Mouse (Mus musculus): ENCODE data around the gene Wdr63. TPM values are rescaled to one million over a fixed set of nuclear protein-coding genes. Genes with fewer than 3 reads are reported as not detected.
A peak's percentile ranks its signal among the peaks of the same experiment; 100 is the strongest.

Wdr63 gene
- total RNA-seq, 2 experiments from 2014 or later: not detected

- Histone ChIP-seq H3K4me3 (no peak overlapping the region), H3K27ac (no peak overlapping the region)
- intact Hi-C loops (cut with DNase I): no loop called here
- no peak for DNase-seq
- no peak for TF ChIP-seq CTCF (IDR thresholded peaks at IDR 0.05)
Observed at GRCm38 (mm10) chr3:146069276-146069675, 38.7 kb downstream of the Wdr63 start.

- H3K27ac ChIP-seq: no peak overlapping the region
- DNase-seq: no peak
- intact Hi-C loops (cut with DNase I): no loop called here
- no peak for TF ChIP-seq CTCF (IDR thresholded peaks at IDR 0.05)
- no peak overlapping the region for H3K4me3 ChIP-seq
Observed at GRCm38 (mm10) chr3:146063146-146063545, 44.8 kb downstream of the Wdr63 start.

GRCm38 (mm10) chr3:146059356-146059926, 48.5 kb downstream of the Wdr63 start:
- no peak for DNase-seq
- no peak for TF ChIP-seq CTCF (IDR thresholded peaks at IDR 0.05)
- Histone ChIP-seq H3K4me3 (peak overlapping the region; percentile 39), H3K27ac (no peak overlapping the region)
- intact Hi-C loops (cut with DNase I): loop anchor here (5.0 kb wide), 1 partner anchor 107 kb away; no protein-coding TSS in a partner anchor

GRCm38 (mm10) chr3:146058263-146058662, 49.7 kb downstream of the Wdr63 start:
- intact Hi-C loops (cut with DNase I): loop anchor here (1.0 to 5.0 kb wide), 2 partner anchors 106 to 120 kb away; no protein-coding TSS in a partner anchor
- peak; percentile 68 for DNase-seq
- H3K4me3 ChIP-seq: no peak overlapping the region

GRCm38 (mm10) chr3:146057131-146057530, 50.8 kb downstream of the Wdr63 start:
- no peak for TF ChIP-seq CTCF (IDR thresholded peaks at IDR 0.05)
- H3K4me3 ChIP-seq: no peak overlapping the region
- DNase-seq: no peak
- H3K27ac ChIP-seq: no peak overlapping the region
- intact Hi-C loops (cut with DNase I): loop anchor here (5.0 kb wide), 1 partner anchor 105 kb away; no protein-coding TSS in a partner anchor

More at GRCm38 (mm10) chr3:146058263-146058662, 49.7 kb downstream of the Wdr63 start:
- no peak overlapping the region for H3K27ac ChIP-seq
- peak; percentile 86 for TF ChIP-seq CTCF (IDR thresholded peaks at IDR 0.05)

- TF ChIP-seq CTCF (IDR thresholded peaks at IDR 0.05): no peak
Observed at GRCm38 (mm10) chr3:146053873-146054272, 54.1 kb downstream of the Wdr63 start.

GRCm38 (mm10) chr3:146053082-146053814, 54.7 kb downstream of the Wdr63 start:
- no peak for DNase-seq
- no peak overlapping the region for H3K4me3 ChIP-seq
- no peak overlapping the region for H3K27ac ChIP-seq
- intact Hi-C loops (cut with DNase I): no loop called here
- peak; percentile 2; the same call in 1 of the 2 replicates for TF ChIP-seq CTCF (IDR thresholded peaks at IDR 0.05)

More at GRCm38 (mm10) chr3:146053873-146054272, 54.1 kb downstream of the Wdr63 start:
- intact Hi-C loops (cut with DNase I): no loop called here
- DNase-seq: no peak
- no peak overlapping the region for H3K4me3 ChIP-seq
- no peak overlapping the region for H3K27ac ChIP-seq

- Histone ChIP-seq H3K4me3 (no peak overlapping the region), H3K27ac (no peak overlapping the region)
- intact Hi-C loops (cut with DNase I): no loop called here
- no peak for TF ChIP-seq CTCF (IDR thresholded peaks at IDR 0.05)
- no peak for DNase-seq
Observed at GRCm38 (mm10) chr3:146051277-146052007, 56.5 kb downstream of the Wdr63 start.

GRCm38 (mm10) chr3:146049951-146050350, 58.0 kb downstream of the Wdr63 start:
- DNase-seq: no peak
- TF ChIP-seq CTCF (IDR thresholded peaks at IDR 0.05): no peak
- Histone ChIP-seq H3K4me3 (no peak overlapping the region), H3K27ac (no peak overlapping the region)
- intact Hi-C loops (cut with DNase I): no loop called here

- intact Hi-C loops (cut with DNase I): no loop called here
- Histone ChIP-seq H3K4me3 (0 out of 2 replicates have a peak overlapping the region, but pooled peaks have one; percentile 19), H3K27ac (no peak overlapping the region)
- no peak for TF ChIP-seq CTCF (IDR thresholded peaks at IDR 0.05)
- DNase-seq: peak; percentile 26
Observed at GRCm38 (mm10) chr3:146047704-146048207, 60.2 kb downstream of the Wdr63 start.

- no peak overlapping the region for H3K27ac ChIP-seq
- no peak for DNase-seq
- H3K4me3 ChIP-seq: no peak overlapping the region
- intact Hi-C loops (cut with DNase I): no loop called here
- TF ChIP-seq CTCF (IDR thresholded peaks at IDR 0.05): no peak
Observed at GRCm38 (mm10) chr3:146046076-146046475, 61.9 kb downstream of the Wdr63 start.

GRCm38 (mm10) chr3:146044977-146045376, 63.0 kb downstream of the Wdr63 start:
- Histone ChIP-seq H3K4me3 (no peak overlapping the region), H3K27ac (no peak overlapping the region)
- peak; percentile 32 for DNase-seq
- TF ChIP-seq CTCF (IDR thresholded peaks at IDR 0.05): no peak
- intact Hi-C loops (cut with DNase I): no loop called here
